Mouse (Mus musculus): ENCODE results near the gene Dhx37.
A peak's percentile ranks its signal among the peaks of the same experiment; 100 is the strongest.
"Not testable (repeated sequence)": the region's sequence is repeated elsewhere in the genome, so short reads cannot be mapped to it uniquely, and the experiment has no call there.

Dhx37 gene

DNA sequence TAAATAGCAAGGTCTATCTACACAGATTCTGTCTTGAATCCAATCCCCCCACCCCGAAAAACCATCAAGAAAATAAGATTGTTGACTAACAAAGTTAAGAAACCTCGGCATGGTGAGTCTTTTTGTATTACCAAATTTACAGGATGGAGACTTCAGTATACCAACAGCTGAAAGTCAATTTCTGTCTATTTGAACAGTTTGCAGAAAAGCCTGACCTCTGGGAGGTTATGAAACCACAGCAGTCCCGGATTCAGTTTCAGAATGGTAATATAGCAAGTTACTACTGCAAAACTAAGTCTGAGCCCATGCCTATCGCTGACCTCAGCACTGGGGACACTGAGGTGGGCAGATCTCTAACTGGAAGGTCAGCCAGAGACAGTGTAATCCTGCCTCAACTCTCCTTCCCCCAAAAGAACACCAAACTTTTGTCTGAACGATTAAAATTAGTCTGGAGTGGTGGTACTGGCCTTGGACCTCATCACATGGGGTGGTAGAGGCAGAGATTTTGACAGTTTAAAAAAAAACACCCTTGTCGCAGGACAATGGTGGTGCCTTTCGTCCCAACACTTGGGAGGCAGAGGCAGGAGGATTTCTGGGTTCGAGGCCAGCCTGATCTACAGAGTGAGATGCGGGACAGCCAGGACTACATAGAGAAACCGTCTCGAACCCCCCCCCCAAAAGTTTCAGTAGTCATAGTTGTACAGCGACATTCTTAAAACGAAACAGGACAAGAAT is 45.4 kb downstream of the Dhx37 start:
- DNase-seq (ENCODE audit: low spot score) = no peak

DNA sequence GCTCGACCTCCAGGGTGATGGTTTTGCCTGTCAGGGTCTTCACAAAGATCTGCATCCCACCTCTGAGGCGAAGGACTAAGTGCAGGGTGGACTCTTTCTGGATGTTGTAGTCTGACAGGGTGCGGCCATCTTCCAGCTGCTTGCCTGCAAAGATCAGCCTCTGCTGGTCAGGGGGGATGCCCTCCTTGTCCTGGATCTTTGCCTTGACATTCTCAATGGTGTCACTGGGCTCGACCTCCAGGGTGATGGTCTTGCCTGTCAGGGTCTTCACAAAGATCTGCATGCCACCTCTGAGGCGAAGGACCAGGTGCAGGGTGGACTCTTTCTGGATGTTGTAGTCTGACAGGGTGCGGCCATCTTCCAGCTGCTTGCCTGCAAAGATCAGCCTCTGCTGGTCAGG is 46.6 kb downstream of the Dhx37 start:
- DNase-seq (ENCODE audit: low spot score) = not testable (repeated sequence)

GRCm38 (mm10) chr5:125385215-125385940 is 48.5 kb downstream of the Dhx37 start:
- DNase-seq (ENCODE audit: low spot score) = no peak

GRCm38 (mm10) chr5:125384512-125385214 is 49.3 kb downstream of the Dhx37 start:
- DNase-seq (ENCODE audit: low spot score) = no peak

GRCm38 (mm10) chr5:125383637-125384420 is 50.1 kb downstream of the Dhx37 start:
- DNase-seq (ENCODE audit: low spot score) = no peak

DNA sequence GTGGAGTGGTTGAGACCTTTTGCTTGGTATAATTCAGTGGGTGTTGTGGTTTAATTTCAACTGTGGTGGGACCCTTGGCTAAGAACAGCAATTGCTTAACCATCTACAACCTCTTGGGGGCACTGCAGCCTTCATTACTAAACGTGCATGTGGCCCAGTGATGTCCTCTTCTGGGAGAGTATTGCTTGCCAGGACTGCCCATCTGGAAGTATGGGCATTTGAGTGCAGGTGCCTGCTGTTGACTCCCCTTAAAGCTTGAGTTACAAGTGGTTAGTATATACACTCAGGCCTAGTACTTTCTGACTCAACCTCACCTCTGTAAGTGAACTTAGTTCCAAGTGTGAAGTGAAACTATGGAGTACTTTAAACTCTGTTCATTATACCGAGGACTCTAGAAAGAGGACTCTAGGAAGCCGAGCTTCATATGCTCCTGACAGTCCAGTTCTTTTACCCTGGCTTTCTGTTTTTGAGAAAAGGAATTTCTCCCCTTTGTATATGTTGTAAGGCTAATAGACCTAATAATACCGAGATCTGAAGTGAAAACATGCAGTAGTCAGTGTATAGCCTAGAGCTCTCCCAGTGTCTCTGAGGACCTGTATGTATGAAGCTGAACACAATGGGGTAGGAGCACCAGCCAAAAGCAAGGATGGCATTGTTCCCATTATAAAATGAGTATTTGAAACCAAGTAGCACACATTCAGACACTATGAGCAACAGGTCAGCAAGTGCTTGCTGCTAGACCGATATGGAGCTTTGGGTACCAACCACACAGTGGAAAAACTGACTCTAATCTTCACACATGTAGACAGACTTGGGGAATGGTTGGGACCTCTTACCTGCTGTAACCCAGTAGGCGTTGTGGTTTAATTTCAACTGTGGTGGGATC is 51.0 kb downstream of the Dhx37 start:
- peak; percentile 52 for DNase-seq (ENCODE audit: low spot score)

DNA sequence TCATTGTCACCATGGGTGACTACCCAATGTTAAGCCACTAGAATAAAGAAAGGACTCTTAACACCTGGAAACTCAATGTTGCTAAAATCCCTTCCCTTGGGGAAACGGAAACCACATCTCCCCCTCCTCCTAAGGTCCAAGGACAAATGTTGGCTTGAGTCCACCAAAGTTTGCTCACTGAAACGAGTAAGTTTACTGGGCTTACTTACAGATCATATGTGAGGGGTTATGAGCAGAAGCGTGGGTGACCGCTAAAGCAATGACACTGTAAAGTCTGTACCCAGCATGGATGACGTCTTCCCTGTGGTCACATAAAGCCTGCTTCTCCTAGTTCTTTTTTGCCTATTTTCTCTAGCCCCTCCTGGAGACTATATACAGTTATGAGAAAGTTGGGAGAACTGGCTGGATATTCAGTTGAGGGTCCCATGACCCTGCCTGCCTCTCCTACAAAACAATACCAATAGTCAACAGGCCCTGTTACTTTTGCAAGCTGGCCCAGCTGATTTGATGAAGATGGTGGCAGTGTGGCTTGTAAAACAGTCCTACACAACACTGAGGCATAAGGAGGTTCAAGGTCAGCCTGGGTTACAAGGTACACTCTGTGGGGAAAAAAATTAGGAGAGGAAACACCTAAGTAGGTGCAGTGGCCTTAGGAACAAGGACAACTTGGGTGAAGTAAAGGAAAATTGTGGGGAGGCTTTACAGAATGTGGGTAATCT is 51.8 kb downstream of the Dhx37 start:
- no peak for DNase-seq (ENCODE audit: low spot score)

- DNase-seq (ENCODE audit: low spot score) = no peak
Observed at GRCm38 (mm10) chr5:125378919-125379318, 55.0 kb downstream of the Dhx37 start.

DNA sequence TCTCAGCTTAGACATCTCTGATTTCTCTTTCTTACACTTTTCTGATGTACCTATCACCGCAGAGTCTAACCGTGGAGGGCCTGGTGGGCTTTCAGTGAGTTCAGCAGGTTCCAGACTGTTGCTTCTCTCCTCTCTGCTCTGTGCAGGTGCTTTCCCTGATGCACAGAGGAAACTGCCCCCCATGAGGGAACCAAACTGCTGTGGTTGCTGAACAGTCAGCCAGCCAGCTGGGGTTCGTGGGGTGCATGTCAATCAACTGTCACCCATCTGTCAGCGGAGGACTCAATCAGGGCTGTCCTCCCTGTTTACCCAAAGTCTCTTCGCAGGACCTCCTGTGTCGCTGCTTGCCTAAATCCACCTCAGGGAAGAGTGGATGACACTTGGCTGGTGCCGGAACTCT is 56.7 kb downstream of the Dhx37 start:
- DNase-seq (ENCODE audit: low spot score) = no peak

- DNase-seq (ENCODE audit: low spot score) = no peak
Observed at GRCm38 (mm10) chr5:125375871-125376270, 58.0 kb downstream of the Dhx37 start.

DNA sequence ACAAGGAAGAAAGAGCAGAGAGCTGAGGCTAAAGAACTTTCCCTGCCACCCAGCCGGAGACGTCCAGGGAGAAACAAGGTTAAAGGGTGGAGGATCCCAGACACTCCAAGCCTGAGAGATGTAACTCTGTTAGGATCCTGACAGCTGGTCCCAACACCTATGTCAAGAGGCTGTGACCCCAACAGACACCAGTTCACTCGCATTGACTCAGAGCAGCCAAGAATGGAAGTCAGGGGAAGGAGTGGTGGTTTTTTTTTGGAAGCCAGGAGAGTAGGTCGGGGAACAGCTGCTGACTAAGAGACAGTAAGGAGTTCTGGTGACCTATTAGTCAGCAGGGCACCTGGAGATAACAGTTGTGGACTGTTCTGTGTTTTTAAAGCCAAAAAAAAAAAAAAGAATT is 61.9 kb downstream of the Dhx37 start:
- DNase-seq (ENCODE audit: low spot score) = no peak

DNA sequence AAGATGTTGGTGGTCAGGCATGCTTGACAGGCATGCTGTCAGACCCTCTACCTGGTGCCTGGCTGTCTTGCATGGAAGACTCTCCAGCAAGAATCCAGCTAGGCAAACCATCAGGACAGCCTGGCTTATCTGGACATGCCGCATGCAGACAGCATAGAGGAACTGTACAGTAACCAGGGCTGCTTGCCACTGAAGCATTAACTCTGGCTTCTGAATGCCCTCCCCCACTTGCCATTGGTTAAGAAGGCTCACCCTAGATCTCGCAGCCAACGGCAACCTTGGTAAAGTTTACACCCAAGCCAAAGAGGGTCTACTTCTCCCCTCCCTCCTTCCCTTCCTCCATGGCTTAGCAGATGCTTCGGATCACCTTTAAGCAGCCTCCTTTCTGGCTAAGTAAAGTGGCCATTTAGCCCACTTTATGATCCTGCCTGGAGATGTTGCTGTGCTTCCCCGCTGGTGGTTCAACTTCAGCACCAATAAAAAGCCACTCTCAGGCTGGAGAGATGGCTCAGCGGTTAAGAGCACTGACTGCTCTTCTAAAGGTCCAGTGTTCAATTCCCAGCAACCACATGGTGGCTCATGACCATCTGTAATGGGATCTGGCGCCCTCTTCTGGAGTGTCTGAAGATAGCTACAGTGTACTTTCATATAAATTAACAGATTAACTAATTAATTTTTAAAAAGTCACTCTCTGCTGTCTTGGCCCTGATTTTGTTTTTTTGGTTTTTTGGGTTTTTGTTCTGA is 62.8 kb downstream of the Dhx37 start:
- DNase-seq (ENCODE audit: low spot score) = no peak

GRCm38 (mm10) chr5:125368568-125368967 is 65.4 kb downstream of the Dhx37 start:
- DNase-seq (ENCODE audit: low spot score) = peak; percentile 49

- no peak for DNase-seq (ENCODE audit: low spot score)
Observed at GRCm38 (mm10) chr5:125368156-125368555, 65.8 kb downstream of the Dhx37 start.

DNA sequence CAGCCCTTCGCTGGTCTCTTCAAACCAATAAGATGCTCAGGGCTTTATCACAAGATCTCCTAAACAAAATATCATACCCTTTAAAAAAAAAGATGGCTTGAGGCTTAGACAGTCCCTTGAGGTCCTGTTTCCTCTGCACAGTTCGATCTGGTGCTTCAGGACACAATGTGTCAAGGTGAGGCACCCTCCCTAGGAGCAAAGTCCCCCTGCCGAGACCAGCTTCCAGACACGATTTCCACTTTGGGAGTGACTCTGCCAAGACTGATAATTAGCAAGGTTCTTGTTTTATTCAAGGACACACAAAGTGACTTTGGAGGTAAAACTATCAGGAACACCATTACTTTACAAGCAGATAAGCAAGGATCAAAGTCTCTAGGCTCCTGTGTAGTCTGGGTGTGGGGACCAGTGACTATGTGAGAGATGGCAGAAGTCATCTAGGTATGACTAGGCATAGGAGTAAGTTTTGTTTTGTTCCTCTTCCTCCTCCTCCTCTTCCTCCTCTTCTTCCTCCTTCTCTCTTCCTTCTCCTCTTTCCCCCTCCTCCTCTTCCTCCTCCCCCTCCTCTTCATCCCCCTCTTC is 69.0 kb downstream of the Dhx37 start:
- no peak for DNase-seq (ENCODE audit: low spot score)

- no peak for DNase-seq (ENCODE audit: low spot score)
Observed at GRCm38 (mm10) chr5:125363894-125364293, 70.0 kb downstream of the Dhx37 start.

All from c-Kit-positive CD71-positive TER-119-positive erythroid progenitor cells, embryonic 14.5 days (primary cell).